Mouse (Mus musculus) naive thymus-derived CD4-positive, alpha-beta T cell, adult 5 months (primary cell): ENCODE measurements around the gene Gnrhr. TPM values are rescaled to one million over a fixed set of nuclear protein-coding genes. Genes with fewer than 3 reads are reported as not detected.

ENCODE experiments used
- polyA plus RNA-seq: library from polyadenylated mRNA; unstranded; fragments of 100-300 nt; shearing (Covaris generic); gene quantifications from one replicate; pipeline ENCODE4 v1.2.1, GENCODE M21; 2017

The Gnrhr gene
- polyA plus RNA-seq, result not detected

DNA sequence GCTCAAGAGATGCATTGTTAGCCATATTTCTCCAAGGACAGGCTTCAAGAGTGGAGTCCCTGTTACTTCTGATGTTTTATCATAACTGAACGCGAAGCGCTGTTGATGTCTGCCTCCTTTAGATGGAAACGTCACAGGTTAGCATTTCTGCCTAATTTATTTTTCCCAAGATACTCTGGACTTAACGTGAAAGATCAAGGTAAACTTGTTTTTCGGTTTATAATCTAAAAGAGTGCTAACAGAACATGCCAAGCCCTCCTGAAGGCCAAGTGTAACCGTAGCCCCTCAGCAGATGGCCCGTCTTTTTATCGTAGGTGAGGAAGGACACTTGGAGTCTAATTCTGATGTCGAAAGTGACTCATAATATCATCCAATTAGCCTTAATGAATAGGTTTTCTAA, at the start of gene Gnrhr:
Gene Gnrhr, minus strand, starts transcription at position 101 of the 400 bp plus-strand sequence.

DNA sequence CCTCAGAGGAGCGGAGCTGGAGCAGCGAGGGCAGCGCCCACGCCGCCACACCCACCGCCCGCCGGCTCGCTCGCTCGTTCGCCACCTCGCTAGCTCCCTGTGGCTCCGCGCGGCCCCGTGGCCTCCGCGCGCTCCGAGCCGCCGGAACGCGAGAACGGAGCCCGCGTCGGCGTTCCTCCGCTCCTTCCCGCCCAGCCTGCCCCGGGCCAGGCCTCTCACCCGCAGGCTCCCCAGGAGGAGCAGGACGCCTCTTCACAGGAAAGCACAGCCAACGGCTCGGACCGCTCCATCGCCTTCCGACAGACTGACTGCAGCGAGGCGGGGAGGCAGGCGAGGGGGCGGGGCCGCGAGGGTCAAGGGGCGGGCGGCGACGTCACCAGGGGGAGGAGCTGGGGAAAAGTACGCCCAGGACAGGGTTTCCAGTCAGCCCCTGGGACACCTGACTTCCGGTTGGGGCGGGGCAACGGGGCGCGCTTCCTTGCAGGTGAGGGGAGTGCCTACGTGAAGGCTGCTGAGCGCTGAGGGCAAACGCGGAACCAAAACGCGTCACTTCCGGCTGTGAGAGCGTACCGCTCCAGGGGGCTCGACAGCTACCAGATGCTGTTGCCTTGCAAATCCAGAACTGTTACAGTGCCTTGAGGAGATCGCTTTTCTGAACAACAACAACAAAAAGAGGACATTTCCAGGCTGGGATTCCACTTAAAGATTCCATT, 25.1 kb downstream of the Gnrhr start, which contains the start of gene Uba6:
Gene Uba6, minus strand, starts transcription at position 355 of the 713 bp plus-strand sequence.

Other genes with a start within 250 kb of the Gnrhr start
- gene Cenpc1, start 132.3 kb downstream of the Gnrhr start, polyA plus RNA-seq, result 20.0 TPM
- gene Stap1, start 126.2 kb downstream of the Gnrhr start, polyA plus RNA-seq, result 46.7 TPM
- gene Uba6, start 25.1 kb downstream of the Gnrhr start, polyA plus RNA-seq, result 23.5 TPM
- gene Tmprss11c, start 91.4 kb upstream of the Gnrhr start, polyA plus RNA-seq, result not detected
- gene Tmprss11d, start 175.5 kb upstream of the Gnrhr start, polyA plus RNA-seq, result not detected